Mouse (Mus musculus) neural tube, embryonic 13.5 days (tissue): ENCODE measurements at regions not wholly inside any gene's neighbourhood (a gene's known extent, or its start where the extent isn't known, plus 50 kb on each side); places are given as distances from the start of the nearest gene placed in this dataset.

Source experiments
- ATAC-seq: fragments of 200-750 bp; cut with Nextera tagmentation; 2 replicates; pipeline ENCODE4 v1.8.0; 2017; ENCODE audit warnings: low read depth, mild to moderate bottlenecking, moderate TSS enrichment, moderate library complexity
- H3K27ac ChIP-seq: fragments of 300-500 bp; sonication (generic); replicated peaks from 2 replicates; pipeline ENCODE4 v1.5.1; 2015; ENCODE audit warnings: moderate library complexity, mild to moderate bottlenecking, inconsistent platforms
- H3K27me3 ChIP-seq: fragments of 300-500 bp; sonication (generic); 2 replicates; pipeline ENCODE4 v1.6.1; 2015; ENCODE audit warnings: mild to moderate bottlenecking, inconsistent platforms
- H3K36me3 ChIP-seq: fragments of 300-500 bp; sonication (generic); 2 replicates; pipeline ENCODE4 v1.6.1; 2015; ENCODE audit warnings: mild to moderate bottlenecking, inconsistent platforms
- H3K4me1 ChIP-seq: fragments of 300-500 bp; sonication (generic); replicated peaks from 2 replicates; pipeline ENCODE4 v1.6.1; 2015; ENCODE audit warnings: inconsistent platforms
- H3K4me2 ChIP-seq: fragments of 300-500 bp; sonication (generic); 2 replicates; pipeline ENCODE4 v1.6.1; 2015; ENCODE audit warnings: inconsistent platforms, mild to moderate bottlenecking, moderate library complexity
- H3K4me3 ChIP-seq: fragments of 300-500 bp; sonication (generic); 2 replicates; pipeline ENCODE4 v1.5.1; 2015; ENCODE audit warnings: mild to moderate bottlenecking, inconsistent platforms
- H3K9ac ChIP-seq: fragments of 300-500 bp; sonication (generic); 2 replicates; pipeline ENCODE4 v1.6.1; 2015; ENCODE audit warnings: moderate library complexity, mild to moderate bottlenecking, inconsistent platforms
- H3K9me3 ChIP-seq: fragments of 300-500 bp; sonication (generic); 2 replicates; pipeline ENCODE4 v1.6.1; 2016; ENCODE audit warnings: inconsistent platforms
- WGBS: fragments of 180-500 bp; shearing (Covaris S2); methylation state at CpG from one replicate; pipeline ENCODE4 v1.1.7; 2015; 5-methylcytosine and 5-hydroxymethylcytosine counted together

- Histone ChIP-seq H3K4me1 (no peaks in the 10 kb centered on the region), H3K4me2 (no peak overlapping the region), H3K36me3 (no peaks in the 10 kb centered on the region), H3K9ac (no peak overlapping the region), H3K4me3 (no peak overlapping the region), H3K27ac (no peak overlapping the region), H3K27me3 (no peaks in the 10 kb centered on the region), H3K9me3 (no peaks in the 10 kb centered on the region)
- 50% methylated on average over 2 of the region's 2 CpGs for WGBS
- ATAC-seq: no peak
Observed at GRCm38 (mm10) chr3:138675881-138676280, 66.1 kb upstream of the Tspan5 start.

GRCm38 (mm10) chr3:138678351-138678750, 63.6 kb upstream of the Tspan5 start:
- ATAC-seq: no peak
- H3K36me3 ChIP-seq: no peaks in the 10 kb centered on the region
- H3K4me3 ChIP-seq: no peak overlapping the region
- 82% methylated on average over 4 of the region's 4 CpGs for WGBS
- H3K27me3 ChIP-seq: no peaks in the 10 kb centered on the region
- no peaks in the 10 kb centered on the region for H3K4me1 ChIP-seq
- H3K4me2 ChIP-seq: no peak overlapping the region
- H3K9ac ChIP-seq: no peak overlapping the region
- H3K9me3 ChIP-seq: no peaks in the 10 kb centered on the region
- H3K27ac ChIP-seq: no peak overlapping the region

- Histone ChIP-seq H3K9me3 (no peaks in the 10 kb centered on the region), H3K36me3 (no peaks in the 10 kb centered on the region), H3K4me1 (no peaks in the 10 kb centered on the region), H3K4me2 (no peak overlapping the region), H3K4me3 (no peak overlapping the region), H3K27ac (no peak overlapping the region), H3K27me3 (no peaks in the 10 kb centered on the region), H3K9ac (no peak overlapping the region)
- no peak for ATAC-seq
- WGBS: 61% methylated on average over 11 of the region's 11 CpGs
Observed at GRCm38 (mm10) chr3:138686636-138687230, 55.3 kb upstream of the Tspan5 start.

GRCm38 (mm10) chr3:138688606-138689005, 53.4 kb upstream of the Tspan5 start:
- Histone ChIP-seq H3K4me3 (no peak overlapping the region), H3K4me1 (no peaks in the 10 kb centered on the region), H3K9ac (no peak overlapping the region), H3K4me2 (no peak overlapping the region), H3K9me3 (no peaks in the 10 kb centered on the region), H3K27ac (no peak overlapping the region), H3K27me3 (no peaks in the 10 kb centered on the region), H3K36me3 (no peaks in the 10 kb centered on the region)
- no peak for ATAC-seq
- 93% methylated on average over 5 of the region's 5 CpGs for WGBS
